Mouse (Mus musculus): Measurements from ENCODE around the gene Clip2. TPM values are rescaled to one million over a fixed set of nuclear protein-coding genes. Genes with fewer than 3 reads are reported as not detected.
A peak's percentile ranks its signal among the peaks of the same experiment; 100 is the strongest.

Clip2 gene
- polyA plus RNA-seq, 1 experiment from 2014 or later, result 1.4 TPM

DNA sequence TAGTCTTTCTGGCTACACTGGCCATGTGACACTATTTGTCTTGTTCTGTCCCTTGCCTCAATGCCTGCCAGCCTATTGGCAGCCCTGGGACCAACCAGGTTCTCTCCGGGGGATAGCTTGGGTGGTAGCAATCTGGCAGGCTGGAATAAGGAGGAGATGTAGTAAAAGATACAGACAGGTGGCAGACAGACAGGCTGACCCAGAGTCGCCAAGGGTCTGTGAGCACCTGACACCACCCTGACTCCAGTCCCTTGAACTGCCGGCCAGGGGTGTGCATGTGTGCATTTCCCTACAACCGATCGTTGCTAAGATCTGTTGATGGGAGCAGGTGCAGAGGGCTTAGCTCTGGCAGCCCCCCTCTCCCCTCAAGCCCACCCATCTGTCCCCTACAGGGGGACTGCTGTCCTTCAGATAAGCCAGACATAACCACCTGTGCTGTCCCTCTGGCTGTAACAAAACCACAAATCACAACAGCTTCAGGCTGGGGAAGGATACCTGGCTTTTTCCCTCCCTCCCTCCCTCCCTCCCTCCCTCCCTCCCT is 44.3 kb downstream of the Clip2 start:
- no peak overlapping the region for H3K4me3 ChIP-seq (ENCODE audit: low read length)
- ATAC-seq (replicated peaks; ENCODE audit: extremely low read depth, insufficient read depth, low FRiP score), result no peak

DNA sequence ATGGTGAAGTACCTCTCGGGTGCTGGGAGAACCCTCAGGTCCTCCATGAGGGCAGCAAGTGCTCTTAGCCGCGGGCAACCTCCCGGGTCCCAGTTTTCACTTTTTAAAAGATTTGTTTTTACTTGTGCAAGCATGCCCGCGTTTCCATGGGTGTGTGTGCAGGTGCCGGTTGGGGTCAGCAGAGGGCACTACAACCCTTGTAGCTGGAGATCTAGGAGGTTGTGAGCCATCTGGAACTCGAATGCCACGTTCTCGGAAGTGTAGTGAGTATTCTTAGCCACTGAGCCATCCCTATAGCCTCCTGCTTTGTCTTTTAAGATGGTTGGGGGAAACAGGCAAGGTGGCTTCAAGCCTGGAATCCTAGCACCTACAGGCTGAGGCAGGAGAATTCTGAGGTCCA is 44.9 kb downstream of the Clip2 start:
- no peaks in the 10 kb centered on the region for H3K27me3 ChIP-seq (ENCODE audit: control insufficient read depth, insufficient read depth, low read length)
- peaks cover 14% of the 10 kb centered on the region for H3K36me3 ChIP-seq (ENCODE audit: control insufficient read depth, insufficient read depth)
- H3K9me3 ChIP-seq (replicated peaks; ENCODE audit: control insufficient read depth, low read length), result no peaks in the 10 kb centered on the region
- ATAC-seq (replicated peaks; ENCODE audit: extremely low read depth, insufficient read depth, low FRiP score), result peak; percentile 67; the same call in 1 of the 2 replicates
- peaks cover 8% of the 10 kb centered on the region for H3K4me1 ChIP-seq (ENCODE audit: control insufficient read depth, insufficient read depth, low read length)
- no peak overlapping the region for H3K9ac ChIP-seq (ENCODE audit: low read length)
- 16% methylated on average over 10 of the region's 10 CpGs for WGBS
- H3K27ac ChIP-seq (ENCODE audit: low read length), result no peak overlapping the region
- H3K4me2 ChIP-seq (ENCODE audit: low read depth, low read length), result no peak overlapping the region
- no peak overlapping the region for H3K4me3 ChIP-seq (ENCODE audit: low read length)

More for the DNA sequence above, 44.3 kb downstream of the Clip2 start:
- 72% methylated on average over 5 of the region's 5 CpGs for WGBS
- Histone ChIP-seq H3K4me2 (ENCODE audit: low read depth, low read length) (no peak overlapping the region), H3K36me3 (ENCODE audit: control insufficient read depth, insufficient read depth) (peaks cover 14% of the 10 kb centered on the region), H3K9me3 (replicated peaks; ENCODE audit: control insufficient read depth, low read length) (no peaks in the 10 kb centered on the region), H3K27ac (ENCODE audit: low read length) (no peak overlapping the region), H3K27me3 (ENCODE audit: control insufficient read depth, insufficient read depth, low read length) (no peaks in the 10 kb centered on the region), H3K9ac (ENCODE audit: low read length) (no peak overlapping the region), H3K4me1 (ENCODE audit: control insufficient read depth, insufficient read depth, low read length) (peaks cover 9% of the 10 kb centered on the region)

DNA sequence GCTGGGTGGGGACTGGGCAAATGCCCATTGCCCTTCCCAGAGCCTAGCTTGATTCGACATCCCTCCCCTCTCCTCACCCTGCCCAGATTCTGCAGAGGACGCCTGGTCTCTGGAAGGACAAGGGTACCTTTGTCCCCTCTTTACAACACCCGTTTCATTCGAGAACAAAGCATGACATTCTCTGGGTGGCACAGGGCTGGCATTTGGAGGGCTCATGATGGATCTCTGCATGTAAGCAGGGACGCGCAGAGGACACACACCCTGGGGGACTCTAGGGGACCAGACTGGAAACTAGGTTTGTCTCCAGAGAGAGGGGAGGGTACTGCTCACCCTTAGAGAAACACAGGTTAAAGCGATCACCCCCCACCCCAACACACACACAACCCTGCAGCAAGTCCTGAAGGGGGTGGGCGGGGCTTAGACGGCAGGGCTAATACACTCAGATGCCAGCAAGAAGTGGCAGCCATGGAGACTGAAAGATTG is 46.4 kb downstream of the Clip2 start:
- no peaks in the 10 kb centered on the region for H3K27me3 ChIP-seq (ENCODE audit: control insufficient read depth, insufficient read depth, low read length)
- peaks cover 9% of the 10 kb centered on the region for H3K36me3 ChIP-seq (ENCODE audit: control insufficient read depth, insufficient read depth)
- H3K4me3 ChIP-seq (ENCODE audit: low read length), result no peak overlapping the region
- H3K9ac ChIP-seq (ENCODE audit: low read length), result no peak overlapping the region
- no peaks in the 10 kb centered on the region for H3K9me3 ChIP-seq (replicated peaks; ENCODE audit: control insufficient read depth, low read length)
- H3K4me2 ChIP-seq (ENCODE audit: low read depth, low read length), result no peak overlapping the region
- 72% methylated on average over 9 of the region's 9 CpGs for WGBS
- H3K4me1 ChIP-seq (ENCODE audit: control insufficient read depth, insufficient read depth, low read length), result no peaks in the 10 kb centered on the region
- no peak for ATAC-seq (replicated peaks; ENCODE audit: extremely low read depth, insufficient read depth, low FRiP score)
- H3K27ac ChIP-seq (ENCODE audit: low read length), result no peak overlapping the region

DNA sequence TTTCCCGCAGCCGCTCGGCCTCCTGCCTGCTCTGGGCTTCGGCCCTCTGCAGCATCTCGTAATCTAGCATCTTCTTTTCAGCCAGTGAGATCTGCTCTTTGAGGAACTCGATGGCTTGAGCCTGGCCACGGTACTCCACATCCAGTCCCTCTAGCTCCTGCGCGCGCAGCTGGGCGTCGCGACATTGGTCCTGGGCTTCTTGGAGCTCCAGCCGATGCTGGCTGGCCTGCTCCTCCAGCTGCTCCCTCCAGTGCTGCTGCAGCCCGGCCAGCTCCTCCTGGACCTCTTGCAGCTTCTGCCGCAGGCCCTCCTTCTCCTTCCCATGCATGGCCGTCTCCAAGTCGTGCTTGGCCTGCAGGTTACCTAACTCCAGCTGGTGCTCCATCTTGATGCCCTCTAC is 49.6 kb downstream of the Clip2 start:
- no peaks in the 10 kb centered on the region for H3K27me3 ChIP-seq (ENCODE audit: control insufficient read depth, insufficient read depth, low read length)
- no peak overlapping the region for H3K4me3 ChIP-seq (ENCODE audit: low read length)
- peaks cover 2% of the 10 kb centered on the region for H3K36me3 ChIP-seq (ENCODE audit: control insufficient read depth, insufficient read depth)
- no peaks in the 10 kb centered on the region for H3K9me3 ChIP-seq (replicated peaks; ENCODE audit: control insufficient read depth, low read length)
- WGBS, result 92% methylated on average over 18 of the region's 18 CpGs
- H3K4me2 ChIP-seq (ENCODE audit: low read depth, low read length), result no peak overlapping the region
- ATAC-seq (replicated peaks; ENCODE audit: extremely low read depth, insufficient read depth, low FRiP score), result no peak
- H3K4me1 ChIP-seq (ENCODE audit: control insufficient read depth, insufficient read depth, low read length), result no peaks in the 10 kb centered on the region
- no peak overlapping the region for H3K27ac ChIP-seq (ENCODE audit: low read length)
- no peak overlapping the region for H3K9ac ChIP-seq (ENCODE audit: low read length)

DNA sequence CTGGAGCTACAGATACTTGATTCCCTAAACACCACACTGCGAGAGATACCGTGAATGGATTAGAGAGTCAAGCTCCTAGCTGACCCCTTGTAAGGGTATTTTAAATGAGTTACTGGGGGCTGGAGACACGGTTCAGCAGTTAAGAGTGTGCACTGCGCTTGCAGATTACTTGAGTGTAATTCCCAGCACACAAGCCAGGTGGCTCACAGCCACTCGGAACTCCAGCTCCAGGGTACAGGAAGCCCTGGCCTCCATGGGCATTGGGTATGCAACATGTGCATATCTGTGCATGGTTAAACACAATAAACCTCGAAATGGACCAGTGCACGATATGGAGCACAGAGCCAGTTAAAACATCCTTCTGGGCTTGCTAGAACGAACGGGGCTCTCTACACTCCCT is 50.8 kb downstream of the Clip2 start:
- H3K9ac ChIP-seq (ENCODE audit: low read length), result no peak overlapping the region
- ATAC-seq (replicated peaks; ENCODE audit: extremely low read depth, insufficient read depth, low FRiP score), result no peak
- H3K27ac ChIP-seq (ENCODE audit: low read length), result no peak overlapping the region
- H3K4me3 ChIP-seq (ENCODE audit: low read length), result no peak overlapping the region
- no peaks in the 10 kb centered on the region for H3K4me1 ChIP-seq (ENCODE audit: control insufficient read depth, insufficient read depth, low read length)
- H3K27me3 ChIP-seq (ENCODE audit: control insufficient read depth, insufficient read depth, low read length), result no peaks in the 10 kb centered on the region
- 81% methylated on average over 9 of the region's 9 CpGs for WGBS
- peaks cover 2% of the 10 kb centered on the region for H3K36me3 ChIP-seq (ENCODE audit: control insufficient read depth, insufficient read depth)
- H3K4me2 ChIP-seq (ENCODE audit: low read depth, low read length), result no peak overlapping the region
- no peaks in the 10 kb centered on the region for H3K9me3 ChIP-seq (replicated peaks; ENCODE audit: control insufficient read depth, low read length)

- Histone ChIP-seq H3K36me3 (ENCODE audit: control insufficient read depth, insufficient read depth) (peaks cover 2% of the 10 kb centered on the region), H3K4me3 (ENCODE audit: low read length) (no peak overlapping the region), H3K27me3 (ENCODE audit: control insufficient read depth, insufficient read depth, low read length) (no peaks in the 10 kb centered on the region), H3K4me2 (ENCODE audit: low read depth, low read length) (no peak overlapping the region), H3K9ac (ENCODE audit: low read length) (no peak overlapping the region), H3K9me3 (replicated peaks; ENCODE audit: control insufficient read depth, low read length) (no peaks in the 10 kb centered on the region), H3K27ac (ENCODE audit: low read length) (no peak overlapping the region), H3K4me1 (ENCODE audit: control insufficient read depth, insufficient read depth, low read length) (no peaks in the 10 kb centered on the region)
- 90% methylated on average over 3 of the region's 3 CpGs for WGBS
- no peak for ATAC-seq (replicated peaks; ENCODE audit: extremely low read depth, insufficient read depth, low FRiP score)
These were observed 51.6 kb downstream of the Clip2 start for GRCm38 (mm10) chr5:134500681-134501080.

DNA sequence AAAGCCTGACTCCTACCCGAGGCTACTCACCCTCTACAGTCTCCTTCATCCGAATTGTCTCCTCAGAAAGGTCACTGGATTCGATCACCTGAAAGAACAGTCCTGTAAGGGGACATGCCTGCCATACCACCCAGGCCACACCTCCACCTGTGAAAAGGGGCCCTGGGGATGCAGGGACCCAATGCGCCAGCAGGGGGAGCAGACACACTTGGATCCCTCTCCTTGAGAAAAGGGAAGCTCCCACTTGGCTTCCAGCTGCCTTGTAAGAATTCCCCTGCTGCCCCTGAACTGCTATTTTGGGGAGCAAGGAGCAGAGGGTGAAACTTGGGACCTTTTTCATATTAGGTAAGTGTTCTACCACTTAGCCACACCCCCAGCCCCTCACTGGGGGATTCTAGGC is 52.2 kb downstream of the Clip2 start:
- H3K36me3 ChIP-seq (ENCODE audit: control insufficient read depth, insufficient read depth), result peaks cover 2% of the 10 kb centered on the region
- no peaks in the 10 kb centered on the region for H3K27me3 ChIP-seq (ENCODE audit: control insufficient read depth, insufficient read depth, low read length)
- H3K4me3 ChIP-seq (ENCODE audit: low read length), result no peak overlapping the region
- ATAC-seq (replicated peaks; ENCODE audit: extremely low read depth, insufficient read depth, low FRiP score), result no peak
- no peaks in the 10 kb centered on the region for H3K4me1 ChIP-seq (ENCODE audit: control insufficient read depth, insufficient read depth, low read length)
- no peaks in the 10 kb centered on the region for H3K9me3 ChIP-seq (replicated peaks; ENCODE audit: control insufficient read depth, low read length)
- 69% methylated on average over 4 of the region's 4 CpGs for WGBS
- H3K27ac ChIP-seq (ENCODE audit: low read length), result no peak overlapping the region
- no peak overlapping the region for H3K4me2 ChIP-seq (ENCODE audit: low read depth, low read length)
- no peak overlapping the region for H3K9ac ChIP-seq (ENCODE audit: low read length)

DNA sequence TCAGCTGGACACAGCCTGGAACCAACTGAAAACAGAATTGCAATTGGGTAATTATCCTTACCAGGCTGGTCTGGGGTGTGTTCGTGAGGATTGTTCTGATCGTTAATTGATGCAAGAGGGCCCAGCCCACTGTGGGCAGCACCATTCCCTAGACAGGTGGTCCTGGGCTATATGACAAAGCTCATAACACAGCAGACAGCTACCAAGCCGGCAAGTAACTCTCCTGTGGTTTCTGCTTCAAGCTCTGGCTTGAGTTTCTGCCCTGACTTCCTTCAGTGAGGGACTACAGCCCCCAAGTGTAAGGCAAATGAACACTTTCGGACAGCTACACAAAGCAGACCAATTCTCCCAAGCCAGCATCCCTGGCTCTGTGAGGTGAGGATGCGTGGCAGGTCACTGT is 55.2 kb downstream of the Clip2 start:
- WGBS, result 94% methylated on average over 5 of the region's 5 CpGs
- peaks cover 2% of the 10 kb centered on the region for H3K36me3 ChIP-seq (ENCODE audit: control insufficient read depth, insufficient read depth)
- no peaks in the 10 kb centered on the region; the same call in 1 of the 2 replicates for H3K4me1 ChIP-seq (ENCODE audit: control insufficient read depth, insufficient read depth, low read length)
- no peak overlapping the region for H3K4me3 ChIP-seq (ENCODE audit: low read length)
- H3K4me2 ChIP-seq (ENCODE audit: low read depth, low read length), result no peak overlapping the region
- H3K9ac ChIP-seq (ENCODE audit: low read length), result no peak overlapping the region
- no peak overlapping the region for H3K27ac ChIP-seq (ENCODE audit: low read length)
- no peaks in the 10 kb centered on the region for H3K9me3 ChIP-seq (replicated peaks; ENCODE audit: control insufficient read depth, low read length)
- no peaks in the 10 kb centered on the region for H3K27me3 ChIP-seq (ENCODE audit: control insufficient read depth, insufficient read depth, low read length)
- ATAC-seq (replicated peaks; ENCODE audit: extremely low read depth, insufficient read depth, low FRiP score), result no peak

DNA sequence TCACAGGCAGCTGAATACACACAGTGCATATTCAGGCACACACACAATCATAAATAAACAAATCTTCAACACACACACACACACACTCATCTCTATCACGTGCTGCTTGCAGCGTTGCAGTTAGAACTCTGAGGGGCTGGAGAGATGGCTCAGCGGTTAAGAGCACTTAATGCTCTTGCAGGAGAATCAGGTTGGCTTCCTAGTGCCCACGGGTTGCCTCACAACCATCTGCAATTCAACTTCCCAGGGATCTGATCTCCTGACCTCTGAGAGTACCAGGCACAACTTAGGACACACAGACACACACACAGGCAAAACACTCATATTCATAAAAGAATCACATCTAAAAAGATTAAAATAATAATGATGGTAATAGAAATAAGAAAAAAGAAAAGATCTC is 56.4 kb downstream of the Clip2 start:
- no peaks in the 10 kb centered on the region for H3K9me3 ChIP-seq (replicated peaks; ENCODE audit: control insufficient read depth, low read length)
- H3K36me3 ChIP-seq (ENCODE audit: control insufficient read depth, insufficient read depth), result peaks cover 2% of the 10 kb centered on the region
- no peak overlapping the region for H3K4me3 ChIP-seq (ENCODE audit: low read length)
- H3K4me2 ChIP-seq (ENCODE audit: low read depth, low read length), result no peak overlapping the region
- H3K27me3 ChIP-seq (ENCODE audit: control insufficient read depth, insufficient read depth, low read length), result no peaks in the 10 kb centered on the region
- no peak for ATAC-seq (replicated peaks; ENCODE audit: extremely low read depth, insufficient read depth, low FRiP score)
- H3K27ac ChIP-seq (ENCODE audit: low read length), result no peak overlapping the region
- no peaks in the 10 kb centered on the region; the same call in 1 of the 2 replicates for H3K4me1 ChIP-seq (ENCODE audit: control insufficient read depth, insufficient read depth, low read length)
- 70% methylated on average over 4 of the region's 4 CpGs for WGBS
- no peak overlapping the region for H3K9ac ChIP-seq (ENCODE audit: low read length)
